Comparison of ENCODE assay signal across 8 mouse cellular contexts in the genomic region with DNA sequence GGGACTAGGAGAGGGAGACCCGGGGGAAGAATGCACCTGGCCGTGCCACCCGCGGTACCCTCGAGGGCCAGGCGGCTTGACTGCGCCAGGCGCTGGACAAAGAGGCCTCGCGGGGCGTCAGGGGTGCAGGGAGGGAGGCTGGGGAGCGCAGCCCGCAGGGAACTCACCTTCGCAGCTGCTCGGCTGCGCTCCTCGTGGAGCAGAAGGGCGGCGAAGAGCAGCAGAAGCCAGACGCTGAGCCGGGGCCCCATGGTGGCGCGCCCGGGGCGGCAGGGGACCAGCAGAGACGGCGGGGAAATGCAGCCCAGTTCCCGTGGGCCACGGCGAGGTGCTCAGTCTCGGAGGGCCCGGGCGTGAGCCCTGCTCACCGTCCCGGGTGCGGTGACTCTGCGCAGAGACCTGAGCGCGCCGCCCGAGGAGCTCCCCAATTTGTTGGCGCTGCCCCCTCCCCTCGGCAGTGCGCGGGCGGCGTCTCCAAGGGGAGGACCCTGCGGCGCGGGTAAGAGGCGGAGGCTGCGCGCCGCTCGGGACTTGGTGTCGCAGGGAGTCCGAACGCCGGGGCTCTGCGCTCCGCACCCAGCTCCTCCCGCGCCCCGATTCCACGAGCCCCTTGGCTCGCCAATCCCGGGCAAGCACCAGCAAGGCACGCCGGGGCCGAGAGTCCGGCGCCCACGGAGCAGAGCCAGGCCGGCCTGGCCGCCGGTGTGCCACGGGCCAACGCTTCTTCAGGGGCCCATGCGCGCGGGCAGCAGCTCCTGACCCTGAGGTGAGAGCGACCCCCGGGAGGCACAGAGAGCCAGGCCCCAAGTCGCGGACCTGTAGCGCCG. TPM values are rescaled to one million over a fixed set of nuclear protein-coding genes. Genes with fewer than 3 reads are reported as not detected.
DNase-seq lines count a peak whose midpoint lies in the region; TF ChIP-seq lines count a peak whose summit lies in the region.

Col4a2 (plus strand) TSS at position 457 of the 827 bp plus-strand sequence.
Col4a1 (minus strand) TSS at position 478 of the 827 bp plus-strand sequence.

- TF ChIP-seq POLR2A in ES-Bruce4 (IDR thresholded peaks at IDR 0.05; ENCODE audit: insufficient read depth, low read length) = no peak
- TF ChIP-seq POLR2A in bone marrow, adult 2 months (IDR thresholded peaks at IDR 0.05; ENCODE audit: borderline replicate concordance, control insufficient read depth, low read depth, low read length) = no peak

- TF ChIP-seq EP300 in ES-Bruce4 (IDR thresholded peaks at IDR 0.05; ENCODE audit: insufficient read depth, low read depth, low read length) = no peak

- H3K9ac ChIP-seq in ES-Bruce4 (ENCODE audit: low read depth, poor library complexity, severe bottlenecking) = peak within 1 kb of the TSS; percentile 64

- H3K27me3 ChIP-seq in ES-Bruce4 (ENCODE audit: control insufficient read depth, insufficient read depth, low read length, poor library complexity, severe bottlenecking) = peaks cover 2% of the 10 kb centered on the region; the same call in 1 of the 2 replicates

- no peaks in the 10 kb centered on the region for H3K9me3 ChIP-seq in ES-Bruce4 (replicated peaks; ENCODE audit: control insufficient read depth, insufficient read depth, low read length, poor library complexity, severe bottlenecking)

- H3K4me3 ChIP-seq in ES-Bruce4 (ENCODE audit: low read depth, low read length) = peak within 1 kb of the TSS; percentile 49
- peak within 1 kb of the TSS; percentile 19 for H3K4me3 ChIP-seq in bone marrow, adult 2 months (replicated peaks; ENCODE audit: control insufficient read depth, low read depth, low read length)

- under 1% methylated on average over 86 of the region's 87 CpGs for WGBS in bone marrow, adult 2 months

- peak; percentile 70 to 77 for DNase-seq in frontal cortex, postnatal 10 days (ENCODE audit: low spot score in 2 of 2)
- peak; percentile 88 for DNase-seq in heart, postnatal 4 days
- DNase-seq in layer of hippocampus, adult 8-10 months (ENCODE audit: low spot score in 2 of 2) = peak; percentile 51 to 65
- DNase-seq in lung, adult 18-20 months = peak; percentile 83 to 87
- peak; percentile 55 for DNase-seq in ovary, postnatal 14 days (ENCODE audit: low spot score)
- no peak for DNase-seq in spleen, postnatal 14 days (ENCODE audit: low spot score in 2 of 2)

- TF ChIP-seq CTCF in ES-Bruce4 (IDR thresholded peaks at IDR 0.05; ENCODE audit: low read depth, low read length) = no peak
- no peak for TF ChIP-seq CTCF in bone marrow, adult 2 months (IDR thresholded peaks at IDR 0.05; ENCODE audit: control insufficient read depth, insufficient read depth, low read length)

- H3K27ac ChIP-seq in ES-Bruce4 (ENCODE audit: insufficient read depth, low read length) = no peak within 1 kb of the TSS
- H3K27ac ChIP-seq in bone marrow, adult 2 months (ENCODE audit: control insufficient read depth, insufficient read depth, low read depth, low read length, poor library complexity) = peak within 1 kb of the TSS; percentile 17; the same call in 1 of the 2 replicates

- no peaks in the 10 kb centered on the region for H3K4me1 ChIP-seq in ES-Bruce4 (ENCODE audit: control insufficient read depth, insufficient read depth, low read length)
- H3K4me1 ChIP-seq in bone marrow, adult 2 months (ENCODE audit: control insufficient read depth, insufficient read depth, low read length) = no peaks in the 10 kb centered on the region

- no peaks in the 10 kb centered on the region for H3K36me3 ChIP-seq in ES-Bruce4 (ENCODE audit: control insufficient read depth, insufficient read depth, low read length, poor library complexity, severe bottlenecking)

RNA-seq across cellular contexts. Expression of gene Col4a2, which starts in this region (rescaled TPM):
- polyA plus RNA-seq in ES-Bruce4 (2011; ENCODE audit: insufficient read depth, insufficient read length, low read depth, missing spikeins) = 30.3 and 31.7 TPM in 2 replicates
- polyA plus RNA-seq in bone marrow, adult 2 months (2011; ENCODE audit: insufficient read depth, insufficient read length, low replicate concordance, missing spikeins) = 3.9 and 4.4 TPM in 2 replicates
- 100 to 1,000 TPM; 558 to 588 TPM for total RNA-seq in heart, postnatal 4 days (2021)
- 10 to 100 TPM; 39.6 to 55.5 (median 43.9) TPM for total RNA-seq in layer of hippocampus, adult 8-10 months (2022)

RNA-seq across cellular contexts. Expression of gene Col4a1, which starts in this region (rescaled TPM):
- 56.3 TPM in 2 replicates for polyA plus RNA-seq in ES-Bruce4 (2011; ENCODE audit: insufficient read depth, insufficient read length, low read depth, missing spikeins)
- 6.7 and 12.7 TPM in 2 replicates for polyA plus RNA-seq in bone marrow, adult 2 months (2011; ENCODE audit: insufficient read depth, insufficient read length, low replicate concordance, missing spikeins)
- 1,000 to 10,000 TPM; 1,026 to 1,084 TPM for total RNA-seq in heart, postnatal 4 days (2021)
- total RNA-seq in layer of hippocampus, adult 8-10 months (2022) = 10 to 100 TPM; 34.9 to 38.4 (median 36.1) TPM

Comparison
In these comparisons a context has a peak if more than half of its experiments do, and no peak if none do; other contexts are left out.
1. RNA of gene Col4a2 (total RNA-seq): 558 to 588 TPM in heart, postnatal 4 days; 39.6 to 55.5 TPM in layer of hippocampus, adult 8-10 months; every median in the first group is over 4 times any median in the second.
2. RNA of gene Col4a1 (total RNA-seq): 1,026 to 1,084 TPM in heart, postnatal 4 days; 34.9 to 38.4 TPM in layer of hippocampus, adult 8-10 months; every median in the first group is over 10 times any median in the second.
3. DNase-seq: peak in frontal cortex, postnatal 10 days (2 of 2), heart, postnatal 4 days (single experiment), layer of hippocampus, adult 8-10 months (2 of 2), lung, adult 18-20 months (2 of 2) and ovary, postnatal 14 days (single experiment); none in spleen, postnatal 14 days (0 of 2).